Mouse (Mus musculus) leukemia stem cell, adult 10-12 weeks (primary cell): Measurements from ENCODE around the gene Gngt1. TPM values are rescaled to one million over a fixed set of nuclear protein-coding genes. Genes with fewer than 3 reads are reported as not detected.

Source experiments
- polyA plus RNA-seq: library from polyadenylated mRNA; stranded (reverse); fragments of >175 nt; gene quantifications from 2 replicates; pipeline ENCODE4 v1.2.3, GENCODE M21; 2012; ENCODE audit warnings: low replicate concordance

The Gngt1 gene
- not detected in 2 replicates for polyA plus RNA-seq

DNA sequence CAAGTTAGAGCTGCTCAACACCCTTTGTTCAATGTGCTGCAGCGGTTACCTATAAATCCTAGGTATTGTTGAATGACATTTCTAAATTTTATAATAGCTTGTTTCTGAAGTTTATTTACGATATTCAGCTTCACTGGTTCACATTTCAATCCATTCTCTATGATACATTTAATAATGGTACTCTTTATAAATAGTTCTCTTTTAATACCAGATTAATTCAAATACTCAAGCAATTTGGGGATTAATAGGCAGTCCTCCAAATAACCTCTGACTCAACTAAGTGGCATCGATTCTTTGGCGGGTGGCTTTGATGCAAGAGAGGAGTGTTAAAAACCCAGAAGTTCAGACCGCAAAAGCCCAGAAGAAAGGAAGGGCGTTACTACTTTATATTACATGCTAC is at the start of gene Gngt1:
Gene Gngt1 (plus strand): TSS at position 301 of the 400 bp plus-strand sequence.

GRCm38 (mm10) chr6:3988750-3989149 is 4.8 kb upstream of the Gngt1 start, which contains the start of gene Tfpi2:
Gene Tfpi2 (minus strand): TSS chr6:3988919.

GRCm38 (mm10) chr6:4003890-4004306 is 10.3 kb downstream of the Gngt1 start, which contains the start of gene Gng11:
Gene Gng11 (plus strand): TSS chr6:4003904.

Other genes starting within 250 kb of the Gngt1 start
- gene Calcr, start 229.1 kb upstream of the Gngt1 start, polyA plus RNA-seq, result not detected in 2 replicates
- not detected in 2 replicates for gene Tfpi2, start 4.9 kb upstream of the Gngt1 start, polyA plus RNA-seq
- 0.68 and 1.2 TPM in 2 replicates for gene Gng11, start 10.1 kb downstream of the Gngt1 start, polyA plus RNA-seq
- 6.5 and 21.2 TPM in 2 replicates for gene Bet1, start 93.2 kb downstream of the Gngt1 start, polyA plus RNA-seq